Mouse (Mus musculus): ENCODE results near the gene Man2a2. TPM values are rescaled to one million over a fixed set of nuclear protein-coding genes. Genes with fewer than 3 reads are reported as not detected.

The Man2a2 gene
- polyA plus RNA-seq, 2 experiments, result 1.7 to 4.9 TPM

- H3K9me3 ChIP-seq (ENCODE audit: control insufficient read depth, low read length), result no peaks in the 10 kb centered on the region
- WGBS (ENCODE audit: insufficient replicate concordance), result 46% methylated on average over 4 of the region's 4 CpGs
- ATAC-seq (ENCODE audit: insufficient read depth), result no peak
- TF ChIP-seq EP300 (IDR thresholded peaks at IDR 0.05; ENCODE audit: low read depth), result no peak
- TF ChIP-seq CTCF (IDR thresholded peaks at IDR 0.05; ENCODE audit: low read depth), result no peak
- H3K27ac ChIP-seq, result no peak overlapping the region
- H3K4me3 ChIP-seq (ENCODE audit: insufficient read depth in 1 of 2, low read depth in 2 of 2, low read length in 2 of 2), result no peak overlapping the region
- H3K4me1 ChIP-seq (replicated peaks; ENCODE audit: control insufficient read depth in 2 of 2, insufficient read depth in 2 of 2, low read length in 1 of 2), result no peaks in the 10 kb centered on the region
- H3K9ac ChIP-seq (replicated peaks), result no peak overlapping the region
- H3K4me2 ChIP-seq (ENCODE audit: low read depth), result no peak overlapping the region
- no peaks in the 10 kb centered on the region for H3K27me3 ChIP-seq (ENCODE audit: control insufficient read depth, insufficient read depth, low read length)
- DNase-seq (ENCODE audit: low read depth in 3 of 3, low spot score in 3 of 3), result no peak
- H3K36me3 ChIP-seq (replicated peaks; ENCODE audit: control insufficient read depth, insufficient read depth, low read depth), result no peaks in the 10 kb centered on the region; the same call in none of the 2 replicates
Measured at GRCm38 (mm10) chr7:80394600-80394999, 23.4 kb upstream of the Man2a2 start.

GRCm38 (mm10) chr7:80392119-80392518 lies 20.9 kb upstream of the Man2a2 start:
- WGBS (ENCODE audit: insufficient replicate concordance), result 84% methylated on average over 15 of the region's 15 CpGs
- DNase-seq (ENCODE audit: low read depth in 3 of 3, low spot score in 3 of 3), result no peak
- ATAC-seq (ENCODE audit: insufficient read depth), result no peak
- no peak overlapping the region for H3K4me2 ChIP-seq (ENCODE audit: low read depth)
- H3K36me3 ChIP-seq (replicated peaks; ENCODE audit: control insufficient read depth, insufficient read depth, low read depth), result no peaks in the 10 kb centered on the region; the same call in none of the 2 replicates
- no peaks in the 10 kb centered on the region for H3K4me1 ChIP-seq (replicated peaks; ENCODE audit: control insufficient read depth in 2 of 2, insufficient read depth in 2 of 2, low read length in 1 of 2)
- no peak overlapping the region for H3K9ac ChIP-seq (replicated peaks)
- H3K4me3 ChIP-seq (ENCODE audit: insufficient read depth in 1 of 2, low read depth in 2 of 2, low read length in 2 of 2), result no peak overlapping the region
- no peak overlapping the region for H3K27ac ChIP-seq
- peaks cover 16% of the 10 kb centered on the region for H3K27me3 ChIP-seq (ENCODE audit: control insufficient read depth, insufficient read depth, low read length)
- TF ChIP-seq EP300 (IDR thresholded peaks at IDR 0.05; ENCODE audit: low read depth) (no peak), CTCF (IDR thresholded peaks at IDR 0.05; ENCODE audit: low read depth) (no peak)
- no peaks in the 10 kb centered on the region for H3K9me3 ChIP-seq (ENCODE audit: control insufficient read depth, low read length)

GRCm38 (mm10) chr7:80387633-80388543 lies 16.7 kb upstream of the Man2a2 start, which contains the start of gene Fes:
Gene Fes, minus strand, starts transcription at chr7:80387946.
- peaks cover 21% of the 10 kb centered on the region for H3K27me3 ChIP-seq (ENCODE audit: control insufficient read depth, insufficient read depth, low read length)
- H3K4me2 ChIP-seq (ENCODE audit: low read depth), result peak within 1 kb of the TSS; percentile 42
- H3K9me3 ChIP-seq (ENCODE audit: control insufficient read depth, low read length), result no peaks in the 10 kb centered on the region
- no peak within 1 kb of the TSS; the same call in 1 of the 2 replicates for H3K27ac ChIP-seq
- H3K4me1 ChIP-seq (replicated peaks; ENCODE audit: control insufficient read depth in 2 of 2, insufficient read depth in 2 of 2, low read length in 1 of 2), result no peaks in the 10 kb centered on the region
- 10% methylated on average over 33 of the region's 33 CpGs for WGBS (ENCODE audit: insufficient replicate concordance)
- peak within 1 kb of the TSS; percentile 33 to 34 for H3K4me3 ChIP-seq (ENCODE audit: insufficient read depth in 1 of 2, low read depth in 2 of 2, low read length in 2 of 2)
- TF ChIP-seq EP300 (IDR thresholded peaks at IDR 0.05; ENCODE audit: low read depth) (no peak), CTCF (IDR thresholded peaks at IDR 0.05; ENCODE audit: low read depth) (no peak)
- ATAC-seq (ENCODE audit: insufficient read depth) (peak; percentile 34), DNase-seq (ENCODE audit: low read depth in 3 of 3, low spot score in 3 of 3) (no peak)
- H3K36me3 ChIP-seq (replicated peaks; ENCODE audit: control insufficient read depth, insufficient read depth, low read depth), result no peaks in the 10 kb centered on the region; the same call in 1 of the 2 replicates
- peak within 1 kb of the TSS; percentile 40; the same call in 1 of the 2 replicates for H3K9ac ChIP-seq (replicated peaks)

GRCm38 (mm10) chr7:80387033-80387632 lies 16.0 kb upstream of the Man2a2 start:
- ATAC-seq (ENCODE audit: insufficient read depth), result no peak
- no peaks in the 10 kb centered on the region for H3K9me3 ChIP-seq (ENCODE audit: control insufficient read depth, low read length)
- no peaks in the 10 kb centered on the region; the same call in 1 of the 2 replicates for H3K36me3 ChIP-seq (replicated peaks; ENCODE audit: control insufficient read depth, insufficient read depth, low read depth)
- TF ChIP-seq EP300 (IDR thresholded peaks at IDR 0.05; ENCODE audit: low read depth), result no peak
- no peak for TF ChIP-seq CTCF (IDR thresholded peaks at IDR 0.05; ENCODE audit: low read depth)
- H3K4me2 ChIP-seq (ENCODE audit: low read depth), result peak overlapping the region; percentile 42
- no peak overlapping the region for H3K27ac ChIP-seq
- no peaks in the 10 kb centered on the region for H3K4me1 ChIP-seq (replicated peaks; ENCODE audit: control insufficient read depth in 2 of 2, insufficient read depth in 2 of 2, low read length in 1 of 2)
- H3K9ac ChIP-seq (replicated peaks), result peak overlapping the region; percentile 40; the same call in 1 of the 2 replicates
- WGBS (ENCODE audit: insufficient replicate concordance), result 8% methylated on average over 17 of the region's 17 CpGs
- peak overlapping the region; percentile 33 to 34 for H3K4me3 ChIP-seq (ENCODE audit: insufficient read depth in 1 of 2, low read depth in 2 of 2, low read length in 2 of 2)
- DNase-seq (ENCODE audit: low read depth in 3 of 3, low spot score in 3 of 3), result no peak
- peaks cover 21% of the 10 kb centered on the region for H3K27me3 ChIP-seq (ENCODE audit: control insufficient read depth, insufficient read depth, low read length)

Measured in liver, embryonic 14.5 days (tissue).